Mouse (Mus musculus) ES-Bruce4 (cell line): Measurements from ENCODE around the gene Ube2l3.

ENCODE experiments used
- CTCF ChIP-seq: IDR thresholded peaks from one replicate; pipeline ENCODE4 v1.8.1; 2011; ENCODE audit warnings: low read depth, low read length
- EP300 ChIP-seq: IDR thresholded peaks from 2 replicates; pipeline ENCODE4 v1.6.1; 2011; ENCODE audit warnings: low read depth, low read length; ENCODE audit not compliant: insufficient read depth
- POLR2A ChIP-seq: IDR thresholded peaks from one replicate; pipeline ENCODE4 v1.8.1; 2011; ENCODE audit warnings: low read length; ENCODE audit not compliant: insufficient read depth

DNA sequence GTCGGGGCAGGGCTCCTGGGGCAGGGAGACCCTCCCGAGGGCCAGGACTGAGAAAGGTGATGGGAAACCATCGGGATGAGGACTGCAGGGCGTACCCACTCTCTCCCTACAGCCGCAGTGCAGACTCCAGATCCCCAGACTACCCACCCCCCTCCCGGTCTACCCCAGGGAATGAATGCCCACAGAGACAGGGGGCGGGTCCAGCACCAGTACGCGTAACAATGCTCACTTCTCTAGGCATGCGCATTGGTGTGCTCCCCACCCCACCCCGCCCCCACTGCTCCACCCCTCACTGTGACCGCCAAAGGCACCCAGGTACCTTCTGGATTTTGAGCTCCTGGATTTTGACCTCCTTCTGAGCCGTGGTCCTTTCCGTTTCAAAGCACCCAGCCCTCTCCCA is 80.9 kb downstream of the Ube2l3 start:
- TF ChIP-seq CTCF: no peak
- TF ChIP-seq POLR2A: no peak
- no peak for TF ChIP-seq EP300
